Mouse (Mus musculus) heart, embryonic 16.5 days (tissue): ENCODE results near the gene Xpc. TPM values are rescaled to one million over a fixed set of nuclear protein-coding genes. Genes with fewer than 3 reads are reported as not detected.

Experiments
- ATAC-seq: fragments of 200-750 bp; cut with Nextera tagmentation; replicated peaks from 2 replicates; pipeline ENCODE4 v1.8.0; 2017; ENCODE audit warnings: moderate number of reproducible peaks; ENCODE audit not compliant: insufficient read depth, low FRiP score; ENCODE audit errors: extremely low read depth
- H3K27ac ChIP-seq: fragments of 300-500 bp; sonication (generic); 2 replicates; pipeline ENCODE4 v1.5.1; 2014; ENCODE audit warnings: mild to moderate bottlenecking, low read length, control low read depth, moderate library complexity
- H3K27me3 ChIP-seq: fragments of 300-500 bp; sonication (generic); 2 replicates; pipeline ENCODE4 v1.6.1; 2014; ENCODE audit warnings: low read length, mixed read lengths; ENCODE audit not compliant: control insufficient read depth, insufficient read depth
- H3K36me3 ChIP-seq: fragments of 300-500 bp; sonication (generic); 2 replicates; pipeline ENCODE4 v1.6.1; 2014; ENCODE audit not compliant: control insufficient read depth, insufficient read depth
- H3K4me1 ChIP-seq: fragments of 300-500 bp; sonication (generic); 2 replicates; pipeline ENCODE4 v1.6.1; 2014; ENCODE audit warnings: low read length, mixed read lengths; ENCODE audit not compliant: control insufficient read depth, insufficient read depth
- H3K4me2 ChIP-seq: fragments of 300-500 bp; sonication (generic); 2 replicates; pipeline ENCODE4 v1.6.1; 2014; ENCODE audit warnings: low read depth, mild to moderate bottlenecking, control low read depth, low read length
- H3K4me3 ChIP-seq: fragments of 300-500 bp; sonication (generic); 2 replicates; pipeline ENCODE4 v1.5.1; 2014; ENCODE audit warnings: mild to moderate bottlenecking, control low read depth, low read length
- H3K9ac ChIP-seq: fragments of 300-500 bp; sonication (generic); 2 replicates; pipeline ENCODE4 v1.6.1; 2014; ENCODE audit warnings: low read length, control low read depth
- H3K9me3 ChIP-seq: fragments of 300-500 bp; sonication (generic); replicated peaks from 2 replicates; pipeline ENCODE4 v1.6.1; 2016; ENCODE audit warnings: low read length; ENCODE audit not compliant: control insufficient read depth
- WGBS: fragments of 180-500 bp; shearing (Covaris S2); extraction: QIAGEN DNeasy Blood & Tissue Kit; methylation state at CpG from one replicate; pipeline ENCODE4 v1.1.7; 2014; 5-methylcytosine and 5-hydroxymethylcytosine counted together
- polyA plus RNA-seq: library from polyadenylated mRNA; unstranded; fragments of >200 nt; fragmentation: Nextera tagmentation; extraction: Ambion mirVana; gene quantifications from 2 replicates; pipeline ENCODE4 v1.2.1, GENCODE M21; 2015

Gene Xpc
- polyA plus RNA-seq, 1 experiment from 2014 or later = 13.7 TPM

GRCm38 (mm10) chr6:91531276-91531675 is 15.6 kb upstream of the Xpc start:
- Histone ChIP-seq H3K9me3 (no peaks in the 10 kb centered on the region), H3K36me3 (no peaks in the 10 kb centered on the region), H3K4me1 (peaks cover 11% of the 10 kb centered on the region), H3K4me3 (no peak overlapping the region), H3K9ac (no peak overlapping the region), H3K4me2 (no peak overlapping the region), H3K27ac (no peak overlapping the region), H3K27me3 (peaks cover 8% of the 10 kb centered on the region; the same call in 1 of the 2 replicates)
- 49% methylated on average over 6 of the region's 6 CpGs for WGBS
- ATAC-seq = no peak

DNA sequence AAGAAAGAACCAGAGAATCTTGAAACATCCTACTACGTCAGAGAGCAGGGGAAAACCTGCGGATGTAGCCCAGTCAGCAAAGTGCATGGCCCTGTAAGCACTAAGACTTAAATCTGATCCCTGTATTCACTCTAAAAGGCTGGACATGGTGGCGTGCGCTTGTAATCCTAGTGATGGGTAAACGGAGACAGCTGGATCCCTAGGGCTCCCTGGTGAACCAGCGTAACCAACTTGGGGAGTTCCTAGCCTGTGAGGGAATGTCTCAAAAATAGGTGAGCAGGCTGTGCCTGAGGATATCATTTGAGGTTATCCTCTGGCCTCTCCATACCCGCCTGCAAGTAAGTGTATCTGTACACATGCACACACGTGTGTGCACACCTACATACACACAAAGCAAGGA is 15.0 kb upstream of the Xpc start:
- no peak overlapping the region for H3K9ac ChIP-seq
- no peak overlapping the region for H3K27ac ChIP-seq
- no peak for ATAC-seq
- no peak overlapping the region for H3K4me3 ChIP-seq
- H3K4me2 ChIP-seq = no peak overlapping the region
- H3K27me3 ChIP-seq = peaks cover 4% of the 10 kb centered on the region; the same call in 1 of the 2 replicates
- 87% methylated on average over 8 of the region's 8 CpGs for WGBS
- H3K36me3 ChIP-seq = no peaks in the 10 kb centered on the region
- peaks cover 11% of the 10 kb centered on the region for H3K4me1 ChIP-seq
- H3K9me3 ChIP-seq = no peaks in the 10 kb centered on the region

DNA sequence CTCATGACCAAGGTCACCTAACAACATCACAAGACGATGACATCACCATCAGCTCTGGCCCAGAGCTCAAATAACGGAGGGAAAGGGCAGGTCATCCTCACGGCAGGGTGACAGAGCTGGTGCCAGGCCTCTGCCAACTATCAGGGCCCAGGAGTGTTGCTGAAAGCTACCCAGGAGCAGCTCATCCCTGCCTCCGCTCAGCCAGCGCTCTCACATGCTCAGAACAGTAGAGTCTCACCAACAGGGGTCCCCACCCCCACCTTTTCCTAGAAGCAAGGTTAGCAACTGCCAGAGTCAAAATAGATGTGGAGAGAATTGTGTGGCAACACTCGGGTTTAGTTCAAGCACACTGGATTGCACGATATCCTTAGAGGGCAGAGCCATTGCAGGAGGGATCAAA is 12.6 kb upstream of the Xpc start:
- 53% methylated on average over 7 of the region's 7 CpGs for WGBS
- Histone ChIP-seq H3K4me3 (no peak overlapping the region), H3K9me3 (no peaks in the 10 kb centered on the region), H3K36me3 (no peaks in the 10 kb centered on the region; the same call in 1 of the 2 replicates), H3K9ac (no peak overlapping the region), H3K27me3 (no peaks in the 10 kb centered on the region), H3K27ac (peak overlapping the region; percentile 34; the same call in 1 of the 2 replicates), H3K4me2 (no peak overlapping the region), H3K4me1 (peaks cover 11% of the 10 kb centered on the region)
- peak; percentile 82 for ATAC-seq

DNA sequence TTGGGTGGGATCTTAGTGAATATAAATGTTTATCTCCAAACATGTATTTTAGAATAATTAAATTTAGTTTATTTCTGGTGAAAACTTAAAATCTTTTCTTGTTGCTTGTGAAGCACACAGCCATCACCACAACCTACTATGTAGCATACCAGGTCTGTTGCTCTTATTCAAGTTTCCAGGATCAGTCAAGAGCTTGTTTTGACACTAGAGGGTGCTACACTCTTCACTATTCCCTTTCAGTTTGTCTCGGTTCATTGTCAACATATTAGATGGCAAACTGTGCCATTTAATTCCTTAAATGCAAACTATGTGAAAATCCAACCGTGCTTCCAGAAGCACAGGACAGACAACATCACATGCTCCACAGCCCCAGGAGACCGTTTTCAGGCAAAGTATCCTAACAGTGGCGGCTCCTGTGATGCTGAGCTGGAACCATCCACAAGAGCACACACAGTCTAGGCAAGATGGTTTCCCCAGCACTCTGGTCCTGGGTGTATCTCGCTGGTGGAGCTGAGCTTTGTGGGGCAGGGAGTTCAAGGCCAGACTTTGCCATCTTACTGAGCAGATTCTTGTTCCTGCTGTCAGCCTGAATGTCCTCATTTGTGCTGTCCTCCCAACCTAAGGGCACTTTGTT is 11.7 kb upstream of the Xpc start:
- Histone ChIP-seq H3K27ac (peak overlapping the region; percentile 62; the same call in 1 of the 2 replicates), H3K4me3 (no peak overlapping the region), H3K9me3 (no peaks in the 10 kb centered on the region), H3K4me2 (no peak overlapping the region), H3K4me1 (peaks cover 11% of the 10 kb centered on the region), H3K9ac (no peak overlapping the region), H3K36me3 (peaks cover 6% of the 10 kb centered on the region; the same call in 1 of the 2 replicates), H3K27me3 (no peaks in the 10 kb centered on the region)
- ATAC-seq = no peak; the same call in 1 of the 2 replicates
- 44% methylated on average over 5 of the region's 5 CpGs for WGBS

GRCm38 (mm10) chr6:91525544-91525943 is 9.9 kb upstream of the Xpc start:
- Histone ChIP-seq H3K36me3 (peaks cover 24% of the 10 kb centered on the region), H3K27ac (no peak overlapping the region), H3K4me2 (no peak overlapping the region), H3K27me3 (no peaks in the 10 kb centered on the region), H3K9me3 (no peaks in the 10 kb centered on the region), H3K4me3 (no peak overlapping the region), H3K9ac (no peak overlapping the region), H3K4me1 (0 out of 2 replicates have a peak, but pooled peaks cover 3% of the 10 kb centered on the region)
- WGBS = 78% methylated on average over 4 of the region's 4 CpGs
- ATAC-seq = no peak

GRCm38 (mm10) chr6:91522816-91523215 is 7.1 kb upstream of the Xpc start:
- H3K27ac ChIP-seq = no peak overlapping the region
- H3K4me3 ChIP-seq = no peak overlapping the region
- no peaks in the 10 kb centered on the region for H3K9me3 ChIP-seq
- H3K36me3 ChIP-seq = peaks cover 44% of the 10 kb centered on the region
- H3K27me3 ChIP-seq = no peaks in the 10 kb centered on the region
- ATAC-seq = no peak
- 88% methylated on average over 5 of the region's 5 CpGs for WGBS
- H3K4me2 ChIP-seq = no peak overlapping the region
- peaks cover 9% of the 10 kb centered on the region for H3K4me1 ChIP-seq
- H3K9ac ChIP-seq = no peak overlapping the region

GRCm38 (mm10) chr6:91518454-91519020 is 2.8 kb upstream of the Xpc start:
- H3K4me1 ChIP-seq = peaks cover 29% of the 10 kb centered on the region
- H3K27ac ChIP-seq = peak overlapping the region; percentile 4; the same call in 1 of the 2 replicates
- peaks cover 46% of the 10 kb centered on the region for H3K36me3 ChIP-seq
- no peak overlapping the region for H3K4me2 ChIP-seq
- no peaks in the 10 kb centered on the region for H3K27me3 ChIP-seq
- no peak for ATAC-seq
- H3K9ac ChIP-seq = no peak overlapping the region
- 64% methylated on average over 7 of the region's 7 CpGs for WGBS
- H3K4me3 ChIP-seq = no peak overlapping the region
- no peaks in the 10 kb centered on the region for H3K9me3 ChIP-seq

DNA sequence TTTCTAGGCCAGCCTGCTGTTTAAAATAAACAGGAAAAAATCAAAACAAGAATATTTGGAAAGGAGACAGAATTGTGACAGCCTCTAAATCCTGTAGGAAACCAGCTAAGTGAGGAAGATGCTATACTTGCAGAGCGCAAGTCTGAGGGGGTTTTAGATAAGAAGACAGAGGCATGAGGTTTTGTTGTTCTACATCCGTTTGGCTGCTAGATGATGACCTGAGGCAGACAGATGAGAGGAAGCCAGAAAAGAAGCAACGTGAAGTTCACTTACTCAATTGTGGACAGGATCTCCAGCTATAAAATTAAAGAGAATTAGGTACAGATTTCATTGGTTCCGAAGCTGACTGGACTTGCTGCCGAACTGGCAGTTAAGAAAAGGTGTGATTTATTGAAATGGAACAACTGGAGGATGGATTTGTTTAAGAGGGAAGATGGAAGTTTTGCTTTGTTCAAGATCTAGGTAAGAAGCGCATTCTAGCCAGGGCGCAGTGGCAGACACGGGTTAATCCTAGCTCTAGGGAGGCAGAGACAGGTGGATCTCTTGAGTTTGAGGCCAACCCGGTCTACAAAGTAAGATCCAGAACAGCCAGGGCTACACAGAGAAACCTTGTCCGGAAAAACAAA is 838 bp downstream of the Xpc start:
- no peaks in the 10 kb centered on the region for H3K27me3 ChIP-seq
- H3K4me1 ChIP-seq = peaks cover 29% of the 10 kb centered on the region
- H3K27ac ChIP-seq = peak overlapping the region; percentile 43
- H3K36me3 ChIP-seq = peaks cover 17% of the 10 kb centered on the region
- 29% methylated on average over 10 of the region's 10 CpGs for WGBS
- peak overlapping the region; percentile 98 for H3K4me3 ChIP-seq
- H3K9me3 ChIP-seq = no peaks in the 10 kb centered on the region
- no peak for ATAC-seq
- peak overlapping the region; percentile 89 for H3K4me2 ChIP-seq
- peak overlapping the region; percentile 75 for H3K9ac ChIP-seq

DNA sequence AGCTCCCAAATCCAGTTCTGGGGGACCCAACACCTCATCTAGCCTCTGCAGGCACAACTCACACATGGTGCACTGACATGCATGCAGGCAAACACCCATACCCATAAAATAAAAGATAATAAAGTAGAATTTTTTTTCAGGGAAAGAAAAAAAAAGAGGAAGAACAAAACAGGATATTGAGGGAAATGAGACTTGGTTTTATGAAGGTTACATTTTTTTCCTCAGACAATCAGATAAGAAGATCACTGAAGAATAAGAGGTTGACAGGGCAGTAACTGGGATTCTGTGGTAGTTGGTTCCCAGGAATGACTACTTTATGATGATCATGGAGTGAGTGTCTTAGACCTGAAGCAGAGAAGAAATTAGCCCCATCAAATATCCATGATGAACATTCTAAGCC is 1.6 kb downstream of the Xpc start:
- no peaks in the 10 kb centered on the region for H3K27me3 ChIP-seq
- H3K27ac ChIP-seq = no peak overlapping the region
- H3K36me3 ChIP-seq = peaks cover 10% of the 10 kb centered on the region; the same call in 1 of the 2 replicates
- H3K4me1 ChIP-seq = peaks cover 29% of the 10 kb centered on the region
- H3K4me2 ChIP-seq = peak overlapping the region; percentile 89; the same call in 1 of the 2 replicates
- no peak overlapping the region for H3K9ac ChIP-seq
- H3K4me3 ChIP-seq = no peak overlapping the region
- no peaks in the 10 kb centered on the region for H3K9me3 ChIP-seq
- no peak for ATAC-seq
